Mouse (Mus musculus) midbrain, embryonic 14.5 days (tissue): ENCODE measurements at regions not wholly inside any gene's neighbourhood (a gene's known extent, or its start where the extent isn't known, plus 50 kb on each side); places are given as distances from the start of the nearest gene placed in this dataset.

Experiments used
- ATAC-seq: fragments of 200-750 bp; cut with Nextera tagmentation; 2 replicates; pipeline ENCODE4 v1.8.0; 2017; ENCODE audit warnings: moderate number of reproducible peaks, moderate library complexity; ENCODE audit not compliant: low FRiP score, low TSS enrichment
- DNase-seq: peaks from one replicate; pipeline ENCODE4 v3.0.0-alpha.2; 2015
- H3K27ac ChIP-seq: fragments of 300-500 bp; sonication (generic); replicated peaks from 2 replicates; pipeline ENCODE4 v1.5.1; 2014; ENCODE audit warnings: mild to moderate bottlenecking, low read depth, low read length, moderate library complexity
- H3K27me3 ChIP-seq: fragments of 300-500 bp; sonication (generic); 2 replicates; pipeline ENCODE4 v1.6.1; 2014; ENCODE audit warnings: low read length, control low read depth, mixed read lengths; ENCODE audit not compliant: control insufficient read depth, insufficient read depth
- H3K36me3 ChIP-seq: fragments of 300-500 bp; sonication (generic); 2 replicates; pipeline ENCODE4 v1.6.1; 2014; ENCODE audit warnings: low read length, control low read depth; ENCODE audit not compliant: control insufficient read depth, insufficient read depth
- H3K4me1 ChIP-seq: fragments of 300-500 bp; sonication (generic); 2 replicates; pipeline ENCODE4 v1.6.1; 2014; ENCODE audit warnings: mild to moderate bottlenecking, antibody characterized with exemption, low read length, control low read depth; ENCODE audit not compliant: control insufficient read depth, insufficient read depth
- H3K4me2 ChIP-seq: fragments of 300-500 bp; sonication (generic); 2 replicates; pipeline ENCODE4 v1.6.1; 2014; ENCODE audit warnings: mild to moderate bottlenecking, low read length, moderate library complexity
- H3K4me3 ChIP-seq: fragments of 300-500 bp; sonication (generic); replicated peaks from 2 replicates; pipeline ENCODE4 v1.5.1; 2014; ENCODE audit warnings: low read depth, low read length
- H3K9ac ChIP-seq: fragments of 300-500 bp; sonication (generic); replicated peaks from 2 replicates; pipeline ENCODE4 v1.6.1; 2014; ENCODE audit warnings: mild to moderate bottlenecking, low read length, moderate library complexity
- H3K9me3 ChIP-seq: fragments of 300-500 bp; sonication (generic); 2 replicates; pipeline ENCODE4 v1.6.1; 2016; ENCODE audit warnings: low read length, control low read depth, mixed read lengths; ENCODE audit not compliant: control insufficient read depth
- WGBS: fragments of 180-500 bp; shearing (Covaris S2); extraction: QIAGEN DNeasy Blood & Tissue Kit; methylation state at CpG from one replicate; pipeline ENCODE4 v1.1.7; 2014; 5-methylcytosine and 5-hydroxymethylcytosine counted together

DNA sequence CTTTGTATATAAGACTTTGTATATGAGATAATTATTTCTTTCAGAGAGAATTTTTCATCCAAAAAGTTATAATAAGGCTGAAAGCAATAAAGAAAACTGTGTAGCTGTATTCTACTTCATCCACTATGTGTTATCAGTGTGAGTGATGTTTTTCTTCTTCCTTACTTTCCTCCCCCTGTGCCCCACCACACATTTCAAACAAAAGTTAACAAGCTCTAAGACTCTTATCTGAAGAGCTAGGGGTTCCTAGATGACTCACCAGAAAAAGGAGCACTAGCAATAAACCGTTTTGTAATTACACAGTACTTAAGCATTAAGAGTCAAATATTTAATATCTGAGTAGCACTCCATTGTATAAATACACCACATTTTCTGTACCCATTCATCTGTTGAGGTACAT lies 615.3 kb downstream of the Gm6377 start:
- H3K4me3 ChIP-seq: no peak overlapping the region
- no peak for ATAC-seq
- no peak overlapping the region for H3K9ac ChIP-seq
- DNase-seq: no peak
- no peaks in the 10 kb centered on the region for H3K9me3 ChIP-seq
- WGBS: 63% methylated on average over 1 of the region's 1 CpGs
- no peak overlapping the region for H3K27ac ChIP-seq
- H3K36me3 ChIP-seq: no peaks in the 10 kb centered on the region
- no peak overlapping the region for H3K4me2 ChIP-seq
- no peaks in the 10 kb centered on the region for H3K4me1 ChIP-seq
- no peaks in the 10 kb centered on the region for H3K27me3 ChIP-seq

GRCm38 (mm10) chrX:109842020-109842419 lies 645.5 kb downstream of the Gm6377 start:
- WGBS: 98% methylated on average over 2 of the region's 2 CpGs
- Histone ChIP-seq H3K27me3 (no peaks in the 10 kb centered on the region), H3K4me3 (no peak overlapping the region), H3K36me3 (no peaks in the 10 kb centered on the region), H3K9me3 (no peaks in the 10 kb centered on the region), H3K9ac (no peak overlapping the region), H3K4me1 (no peaks in the 10 kb centered on the region), H3K27ac (no peak overlapping the region), H3K4me2 (no peak overlapping the region)
- no peak for ATAC-seq
- DNase-seq: no peak

GRCm38 (mm10) chrX:109845094-109845648 lies 648.6 kb downstream of the Gm6377 start:
- 71% methylated on average over 2 of the region's 2 CpGs for WGBS
- Histone ChIP-seq H3K4me2 (no peak overlapping the region), H3K4me3 (no peak overlapping the region), H3K36me3 (no peaks in the 10 kb centered on the region), H3K9me3 (no peaks in the 10 kb centered on the region), H3K27me3 (no peaks in the 10 kb centered on the region), H3K27ac (no peak overlapping the region), H3K9ac (no peak overlapping the region), H3K4me1 (no peaks in the 10 kb centered on the region)
- DNase-seq: no peak
- ATAC-seq: no peak

DNA sequence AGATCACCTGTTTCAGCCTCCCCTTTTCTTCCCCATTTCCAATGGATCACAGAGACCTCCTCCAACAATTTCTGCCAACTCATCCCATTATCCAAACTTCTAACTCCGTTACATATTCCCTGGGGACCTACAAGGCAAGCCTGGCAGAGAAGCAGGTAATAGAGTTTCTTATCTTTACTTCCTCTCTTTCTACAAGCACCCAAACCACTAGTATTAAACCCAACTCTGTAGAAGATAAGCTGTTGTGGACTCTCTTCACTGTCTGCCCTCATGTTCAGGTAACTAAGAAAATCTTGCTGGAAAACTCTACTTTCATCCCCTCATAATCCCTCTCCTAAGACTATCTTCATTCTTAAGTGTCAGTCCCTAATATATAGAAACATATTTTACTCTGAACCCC lies 689.0 kb downstream of the Gm6377 start:
- no peak overlapping the region for H3K9ac ChIP-seq
- no peak overlapping the region for H3K27ac ChIP-seq
- H3K4me2 ChIP-seq: no peak overlapping the region
- H3K4me1 ChIP-seq: no peaks in the 10 kb centered on the region
- no peaks in the 10 kb centered on the region for H3K27me3 ChIP-seq
- H3K9me3 ChIP-seq: no peaks in the 10 kb centered on the region
- H3K36me3 ChIP-seq: no peaks in the 10 kb centered on the region
- WGBS: 69% methylated on average over 1 of the region's 1 CpGs
- DNase-seq (no peak), ATAC-seq (no peak)
- no peak overlapping the region for H3K4me3 ChIP-seq

- Histone ChIP-seq H3K27me3 (no peaks in the 10 kb centered on the region), H3K4me1 (no peaks in the 10 kb centered on the region), H3K36me3 (no peaks in the 10 kb centered on the region), H3K4me2 (no peak overlapping the region), H3K9ac (no peak overlapping the region), H3K4me3 (no peak overlapping the region), H3K9me3 (no peaks in the 10 kb centered on the region), H3K27ac (no peak overlapping the region)
- WGBS: 76% methylated on average over 1 of the region's 1 CpGs
- ATAC-seq (no peak), DNase-seq (no peak)
Observed at GRCm38 (mm10) chrX:109900077-109900476, 703.5 kb downstream of the Gm6377 start.

- no peak overlapping the region for H3K27ac ChIP-seq
- ATAC-seq: no peak
Observed at GRCm38 (mm10) chrX:109931130-109931529, 734.6 kb downstream of the Gm6377 start.

GRCm38 (mm10) chrX:109954533-109954932 lies 758.0 kb downstream of the Gm6377 start:
- ATAC-seq (no peak), DNase-seq (no peak)
- H3K9me3 ChIP-seq: no peaks in the 10 kb centered on the region
- 61% methylated on average over 1 of the region's 1 CpGs for WGBS
- H3K36me3 ChIP-seq: no peaks in the 10 kb centered on the region
- H3K4me1 ChIP-seq: no peaks in the 10 kb centered on the region
- H3K27me3 ChIP-seq: no peaks in the 10 kb centered on the region
- no peak overlapping the region for H3K9ac ChIP-seq
- no peak overlapping the region for H3K27ac ChIP-seq
- H3K4me3 ChIP-seq: no peak overlapping the region
- H3K4me2 ChIP-seq: no peak overlapping the region

More at GRCm38 (mm10) chrX:109931130-109931529, 734.6 kb downstream of the Gm6377 start:
- Histone ChIP-seq H3K4me2 (no peak overlapping the region), H3K9ac (no peak overlapping the region), H3K36me3 (no peaks in the 10 kb centered on the region), H3K4me3 (no peak overlapping the region), H3K27me3 (no peaks in the 10 kb centered on the region), H3K4me1 (no peaks in the 10 kb centered on the region), H3K9me3 (no peaks in the 10 kb centered on the region)
- DNase-seq: no peak

DNA sequence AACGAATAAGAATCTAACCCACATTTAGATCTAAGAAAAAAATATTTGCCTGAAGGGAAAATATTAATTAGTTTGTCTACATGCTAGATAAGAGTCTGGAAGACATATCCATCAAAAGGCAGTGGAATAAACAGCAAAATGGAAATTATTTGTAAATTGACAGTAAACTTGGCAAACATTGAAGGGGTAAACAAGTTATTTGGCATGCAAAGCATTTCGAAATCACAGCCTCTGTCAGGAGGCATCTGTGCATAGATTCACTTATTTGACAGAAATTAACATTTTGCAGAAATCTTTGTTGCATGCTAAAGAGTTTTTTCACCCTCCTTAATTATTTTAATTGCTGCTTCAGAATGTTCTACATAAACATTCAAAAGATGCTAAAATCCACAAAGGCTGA lies 773.3 kb downstream of the Gm6377 start:
- ATAC-seq (no peak), DNase-seq (peak; percentile 1)
- no peak overlapping the region for H3K27ac ChIP-seq
- no peaks in the 10 kb centered on the region for H3K36me3 ChIP-seq
- no peak overlapping the region for H3K4me2 ChIP-seq
- H3K4me3 ChIP-seq: no peak overlapping the region
- no peaks in the 10 kb centered on the region for H3K27me3 ChIP-seq
- no peak overlapping the region for H3K9ac ChIP-seq
- WGBS: 55% methylated on average over 2 of the region's 2 CpGs
- no peaks in the 10 kb centered on the region for H3K9me3 ChIP-seq
- H3K4me1 ChIP-seq: no peaks in the 10 kb centered on the region

GRCm38 (mm10) chrX:110005221-110005620 lies 808.7 kb downstream of the Gm6377 start:
- H3K4me2 ChIP-seq: no peak overlapping the region
- WGBS: 72% methylated on average over 2 of the region's 2 CpGs
- H3K4me1 ChIP-seq: no peaks in the 10 kb centered on the region
- no peaks in the 10 kb centered on the region for H3K36me3 ChIP-seq
- H3K9me3 ChIP-seq: no peaks in the 10 kb centered on the region
- no peak overlapping the region for H3K27ac ChIP-seq
- H3K9ac ChIP-seq: no peak overlapping the region
- DNase-seq: no peak
- no peaks in the 10 kb centered on the region for H3K27me3 ChIP-seq
- H3K4me3 ChIP-seq: no peak overlapping the region
- no peak for ATAC-seq
